Mouse (Mus musculus): ENCODE measurements at regions not wholly inside any gene's neighbourhood (a gene's known extent, or its start where the extent isn't known, plus 50 kb on each side); places are given as distances from the start of the nearest gene placed in this dataset.
A peak's percentile ranks its signal among the peaks of the same experiment; 100 is the strongest.

- WGBS (ENCODE audit: insufficient replicate concordance) = 51% methylated on average over 3 of the region's 3 CpGs
- no peak for ATAC-seq (replicated peaks; ENCODE audit: insufficient number of reproducible peaks, low FRiP score, low TSS enrichment)
- H3K4me1 ChIP-seq (ENCODE audit: control insufficient read depth, insufficient read depth, low read length) = no peaks in the 10 kb centered on the region
These were observed 191.0 kb upstream of the Rpl38 start for GRCm38 (mm10) chr11:114477365-114477764.

GRCm38 (mm10) chr11:114472501-114473260, 195.6 kb upstream of the Rpl38 start:
- H3K27me3 ChIP-seq (ENCODE audit: control insufficient read depth, insufficient read depth, low read length) = peaks cover 13% of the 10 kb centered on the region
- whole genome bisulfite sequencing (ENCODE audit: insufficient replicate concordance) = 15% methylated on average over 21 of the region's 22 CpGs
- no peak overlapping the region for H3K27ac ChIP-seq (ENCODE audit: low read depth, low read length)
- no peaks in the 10 kb centered on the region for H3K9me3 ChIP-seq (replicated peaks; ENCODE audit: control insufficient read depth, low read length)
- no peak for ATAC-seq (replicated peaks; ENCODE audit: insufficient number of reproducible peaks, low FRiP score, low TSS enrichment)
- H3K36me3 ChIP-seq (ENCODE audit: control insufficient read depth, insufficient read depth, low read length) = no peaks in the 10 kb centered on the region
- H3K4me3 ChIP-seq (ENCODE audit: low read depth, low read length) = no peak overlapping the region
- no peak overlapping the region for H3K9ac ChIP-seq (ENCODE audit: low read depth, low read length)
- peaks cover 11% of the 10 kb centered on the region for H3K4me1 ChIP-seq (ENCODE audit: control insufficient read depth, insufficient read depth, low read length)
- 0 out of 2 replicates have a peak overlapping the region, but pooled peaks have one; percentile 9 for H3K4me2 ChIP-seq

More at GRCm38 (mm10) chr11:114477365-114477764, 191.0 kb upstream of the Rpl38 start:
- Histone ChIP-seq H3K4me2 (no peak overlapping the region), H3K9ac (ENCODE audit: low read depth, low read length) (no peak overlapping the region), H3K36me3 (ENCODE audit: control insufficient read depth, insufficient read depth, low read length) (no peaks in the 10 kb centered on the region), H3K27me3 (ENCODE audit: control insufficient read depth, insufficient read depth, low read length) (0 out of 2 replicates have a peak, but pooled peaks cover 5% of the 10 kb centered on the region), H3K9me3 (replicated peaks; ENCODE audit: control insufficient read depth, low read length) (no peaks in the 10 kb centered on the region), H3K4me3 (ENCODE audit: low read depth, low read length) (no peak overlapping the region), H3K27ac (ENCODE audit: low read depth, low read length) (no peak overlapping the region)

GRCm38 (mm10) chr11:114468394-114468793, 199.9 kb upstream of the Rpl38 start:
- Histone ChIP-seq H3K4me2 (peak overlapping the region; percentile 56), H3K27me3 (ENCODE audit: control insufficient read depth, insufficient read depth, low read length) (peaks cover 26% of the 10 kb centered on the region)

GRCm38 (mm10) chr11:114467803-114468202, 200.5 kb upstream of the Rpl38 start:
- Histone ChIP-seq H3K4me3 (ENCODE audit: low read depth, low read length) (no peak overlapping the region), H3K4me2 (peak overlapping the region; percentile 56), H3K27ac (ENCODE audit: low read depth, low read length) (no peak overlapping the region; the same call in 1 of the 2 replicates), H3K4me1 (ENCODE audit: control insufficient read depth, insufficient read depth, low read length) (peaks cover 19% of the 10 kb centered on the region), H3K36me3 (ENCODE audit: control insufficient read depth, insufficient read depth, low read length) (no peaks in the 10 kb centered on the region), H3K9me3 (replicated peaks; ENCODE audit: control insufficient read depth, low read length) (no peaks in the 10 kb centered on the region), H3K9ac (ENCODE audit: low read depth, low read length) (no peak overlapping the region), H3K27me3 (ENCODE audit: control insufficient read depth, insufficient read depth, low read length) (peaks cover 26% of the 10 kb centered on the region)
- WGBS (ENCODE audit: insufficient replicate concordance) = 4% methylated on average over 8 of the region's 8 CpGs
- ATAC-seq (replicated peaks; ENCODE audit: insufficient number of reproducible peaks, low FRiP score, low TSS enrichment) = no peak

More at GRCm38 (mm10) chr11:114468394-114468793, 199.9 kb upstream of the Rpl38 start:
- peaks cover 18% of the 10 kb centered on the region for H3K4me1 ChIP-seq (ENCODE audit: control insufficient read depth, insufficient read depth, low read length)
- H3K27ac ChIP-seq (ENCODE audit: low read depth, low read length) = no peak overlapping the region
- WGBS (ENCODE audit: insufficient replicate concordance) = 2% methylated on average over 8 of the region's 8 CpGs
- ATAC-seq (replicated peaks; ENCODE audit: insufficient number of reproducible peaks, low FRiP score, low TSS enrichment) = 0 out of 2 replicates have a peak, but pooled peaks have one; percentile 14
- no peaks in the 10 kb centered on the region for H3K9me3 ChIP-seq (replicated peaks; ENCODE audit: control insufficient read depth, low read length)
- 0 out of 2 replicates have a peak overlapping the region, but pooled peaks have one; percentile 16 for H3K9ac ChIP-seq (ENCODE audit: low read depth, low read length)
- H3K4me3 ChIP-seq (ENCODE audit: low read depth, low read length) = no peak overlapping the region
- H3K36me3 ChIP-seq (ENCODE audit: control insufficient read depth, insufficient read depth, low read length) = no peaks in the 10 kb centered on the region

- no peak overlapping the region for H3K27ac ChIP-seq (ENCODE audit: low read depth, low read length)
- ATAC-seq (replicated peaks; ENCODE audit: insufficient number of reproducible peaks, low FRiP score, low TSS enrichment) = no peak
- H3K27me3 ChIP-seq (ENCODE audit: control insufficient read depth, insufficient read depth, low read length) = peaks cover 19% of the 10 kb centered on the region
- no peaks in the 10 kb centered on the region for H3K9me3 ChIP-seq (replicated peaks; ENCODE audit: control insufficient read depth, low read length)
- H3K4me2 ChIP-seq = no peak overlapping the region
- H3K4me3 ChIP-seq (ENCODE audit: low read depth, low read length) = no peak overlapping the region
- H3K9ac ChIP-seq (ENCODE audit: low read depth, low read length) = no peak overlapping the region
- H3K4me1 ChIP-seq (ENCODE audit: control insufficient read depth, insufficient read depth, low read length) = peaks cover 21% of the 10 kb centered on the region
- H3K36me3 ChIP-seq (ENCODE audit: control insufficient read depth, insufficient read depth, low read length) = no peaks in the 10 kb centered on the region
- 62% methylated on average over 5 of the region's 5 CpGs for WGBS (ENCODE audit: insufficient replicate concordance)
These were observed 202.8 kb upstream of the Rpl38 start for GRCm38 (mm10) chr11:114465486-114465885.

GRCm38 (mm10) chr11:114462755-114463374, 205.5 kb upstream of the Rpl38 start:
- H3K4me1 ChIP-seq (ENCODE audit: control insufficient read depth, insufficient read depth, low read length) = peaks cover 12% of the 10 kb centered on the region
- H3K27ac ChIP-seq (ENCODE audit: low read depth, low read length) = no peak overlapping the region
- peaks cover 15% of the 10 kb centered on the region for H3K27me3 ChIP-seq (ENCODE audit: control insufficient read depth, insufficient read depth, low read length)
- no peak overlapping the region for H3K4me3 ChIP-seq (ENCODE audit: low read depth, low read length)
- no peak overlapping the region for H3K9ac ChIP-seq (ENCODE audit: low read depth, low read length)
- H3K9me3 ChIP-seq (replicated peaks; ENCODE audit: control insufficient read depth, low read length) = no peaks in the 10 kb centered on the region
- no peak overlapping the region; the same call in 1 of the 2 replicates for H3K4me2 ChIP-seq
- H3K36me3 ChIP-seq (ENCODE audit: control insufficient read depth, insufficient read depth, low read length) = no peaks in the 10 kb centered on the region
- 8% methylated on average over 6 of the region's 6 CpGs for whole genome bisulfite sequencing (ENCODE audit: insufficient replicate concordance)
- peak; percentile 74; the same call in 1 of the 2 replicates for ATAC-seq (replicated peaks; ENCODE audit: insufficient number of reproducible peaks, low FRiP score, low TSS enrichment)

- Histone ChIP-seq H3K9me3 (replicated peaks; ENCODE audit: control insufficient read depth, low read length) (no peaks in the 10 kb centered on the region), H3K36me3 (ENCODE audit: control insufficient read depth, insufficient read depth, low read length) (no peaks in the 10 kb centered on the region), H3K27me3 (ENCODE audit: control insufficient read depth, insufficient read depth, low read length) (no peaks in the 10 kb centered on the region), H3K4me1 (ENCODE audit: control insufficient read depth, insufficient read depth, low read length) (0 out of 2 replicates have a peak, but pooled peaks cover 3% of the 10 kb centered on the region), H3K4me2 (no peak overlapping the region), H3K4me3 (ENCODE audit: low read depth, low read length) (no peak overlapping the region), H3K27ac (ENCODE audit: low read depth, low read length) (no peak overlapping the region), H3K9ac (ENCODE audit: low read depth, low read length) (no peak overlapping the region)
- WGBS (ENCODE audit: insufficient replicate concordance) = 69% methylated on average over 12 of the region's 12 CpGs
- ATAC-seq (replicated peaks; ENCODE audit: insufficient number of reproducible peaks, low FRiP score, low TSS enrichment) = no peak
These were observed 213.4 kb upstream of the Rpl38 start for GRCm38 (mm10) chr11:114454876-114455330.

GRCm38 (mm10) chr11:114448776-114449401, 219.4 kb upstream of the Rpl38 start:
- H3K27me3 ChIP-seq (ENCODE audit: control insufficient read depth, insufficient read depth, low read length) = no peaks in the 10 kb centered on the region; the same call in 1 of the 2 replicates
- no peaks in the 10 kb centered on the region for H3K9me3 ChIP-seq (replicated peaks; ENCODE audit: control insufficient read depth, low read length)
- H3K4me1 ChIP-seq (ENCODE audit: control insufficient read depth, insufficient read depth, low read length) = peaks cover 29% of the 10 kb centered on the region
- no peak; the same call in 1 of the 2 replicates for ATAC-seq (replicated peaks; ENCODE audit: insufficient number of reproducible peaks, low FRiP score, low TSS enrichment)
- peak overlapping the region; percentile 18 for H3K4me2 ChIP-seq
- peak overlapping the region; percentile 36 for H3K27ac ChIP-seq (ENCODE audit: low read depth, low read length)
- H3K4me3 ChIP-seq (ENCODE audit: low read depth, low read length) = no peak overlapping the region
- 19% methylated on average over 13 of the region's 13 CpGs for WGBS (ENCODE audit: insufficient replicate concordance)
- no peak overlapping the region for H3K9ac ChIP-seq (ENCODE audit: low read depth, low read length)
- no peaks in the 10 kb centered on the region for H3K36me3 ChIP-seq (ENCODE audit: control insufficient read depth, insufficient read depth, low read length)
